Mouse (Mus musculus): ENCODE results near the gene Gm45261. TPM values are rescaled to one million over a fixed set of nuclear protein-coding genes. Genes with fewer than 3 reads are reported as not detected.

Gm45261 gene
- polyA plus RNA-seq (2014; fragmentation: Illumina TruSeq; extraction: RNeasy Lipid Tissue Mini Kit (QIAGEN cat#74804); ENCODE audit: low read depth, low replicate concordance), result not detected

GRCm38 (mm10) chr1:80461348-80461747 lies at the start of gene Gm45261:
Gene Gm45261, minus strand, starts transcription at chr1:80461448.

Other genes with a start within 250 kb of the Gm45261 start
- 8.7 TPM for gene Fam124b, start 243.0 kb downstream of the Gm45261 start, polyA plus RNA-seq (2014; fragmentation: Illumina TruSeq; extraction: RNeasy Lipid Tissue Mini Kit (QIAGEN cat#74804); ENCODE audit: low read depth, low replicate concordance)
- gene Cul3, start 121.0 kb downstream of the Gm45261 start, polyA plus RNA-seq (2014; fragmentation: Illumina TruSeq; extraction: RNeasy Lipid Tissue Mini Kit (QIAGEN cat#74804); ENCODE audit: low read depth, low replicate concordance), result 1,509 TPM

Measured in testis, adult 10 weeks (tissue).